Mouse (Mus musculus): Measurements from ENCODE around the gene March2. TPM values are rescaled to one million over a fixed set of nuclear protein-coding genes. Genes with fewer than 3 reads are reported as not detected.

March2 gene
- polyA plus RNA-seq, 1 experiment = 104 TPM

GRCm38 (mm10) chr17:33639743-33640142 is 78.7 kb downstream of the March2 start:
- no peak for DNase-seq (ENCODE audit: extremely low spot score in 1 of 2, low spot score in 1 of 2)

- DNase-seq (ENCODE audit: extremely low spot score in 1 of 2, low spot score in 1 of 2) = no peak
Measured at GRCm38 (mm10) chr17:33637516-33638276, 80.8 kb downstream of the March2 start, which contains the start of gene Pram1. Pram1 (plus strand) TSS chr17:33638056.

- DNase-seq (ENCODE audit: extremely low spot score in 1 of 2, low spot score in 1 of 2) = peak; percentile 57 to 79
Measured at GRCm38 (mm10) chr17:33637038-33637437, 81.4 kb downstream of the March2 start.

Other genes starting within 250 kb of the March2 start
- 55.3 and 66.3 TPM in 2 replicates for gene Adamts10, start 194.5 kb downstream of the March2 start, polyA plus RNA-seq (2012; rRNA removed)
- 2.0 and 2.6 TPM in 2 replicates for gene Myo1f, start 163.0 kb downstream of the March2 start, polyA plus RNA-seq (2012; rRNA removed)
- gene Zfp414, start 89.6 kb downstream of the March2 start, polyA plus RNA-seq (2012; rRNA removed) = 87.1 and 95.7 TPM in 2 replicates
- gene Pram1, start 80.6 kb downstream of the March2 start, polyA plus RNA-seq (2012; rRNA removed) = 0.88 and 1.5 TPM in 2 replicates
- 190 and 223 TPM in 2 replicates for gene Hnrnpm, start 31.8 kb downstream of the March2 start, polyA plus RNA-seq (2012; rRNA removed)
- gene Rab11b, start 41.9 kb upstream of the March2 start, polyA plus RNA-seq (2012; rRNA removed) = 461 and 466 TPM in 2 replicates
- gene Angptl4, start 63.2 kb upstream of the March2 start, polyA plus RNA-seq (2012; rRNA removed) = 4.2 and 4.4 TPM in 2 replicates
- 171 and 180 TPM in 2 replicates for gene Kank3, start 91.8 kb upstream of the March2 start, polyA plus RNA-seq (2012; rRNA removed)
- gene Rps28, start 105.9 kb upstream of the March2 start, polyA plus RNA-seq (2012; rRNA removed) = 683 and 811 TPM in 2 replicates
- 316 and 318 TPM in 2 replicates for gene Ndufa7, start 105.9 kb upstream of the March2 start, polyA plus RNA-seq (2012; rRNA removed)
- 30.1 and 31.8 TPM in 2 replicates for gene Cd320, start 124.4 kb upstream of the March2 start, polyA plus RNA-seq (2012; rRNA removed)
- gene Gm7029, start 155.2 kb upstream of the March2 start, polyA plus RNA-seq (2012; rRNA removed) = not detected in 2 replicates
- gene Kifc1, start 172.0 kb upstream of the March2 start, polyA plus RNA-seq (2012; rRNA removed) = 2.5 and 2.6 TPM in 2 replicates
- gene Platr17, start 186.5 kb upstream of the March2 start, polyA plus RNA-seq (2012; rRNA removed) = 1.3 and 1.5 TPM in 2 replicates
- 26.4 and 27.2 TPM in 2 replicates for gene Daxx, start 190.7 kb upstream of the March2 start, polyA plus RNA-seq (2012; rRNA removed)
- gene Tapbp, start 197.2 kb upstream of the March2 start, polyA plus RNA-seq (2012; rRNA removed) = 25.4 and 28.5 TPM in 2 replicates
- 29.9 and 33.4 TPM in 2 replicates for gene Zbtb22, start 197.2 kb upstream of the March2 start, polyA plus RNA-seq (2012; rRNA removed)
- gene Rgl2, start 210.9 kb upstream of the March2 start, polyA plus RNA-seq (2012; rRNA removed) = 154 and 161 TPM in 2 replicates
- gene Pfdn6, start 221.7 kb upstream of the March2 start, polyA plus RNA-seq (2012; rRNA removed) = 101 and 130 TPM in 2 replicates
- 13.3 and 13.7 TPM in 2 replicates for gene Wdr46, start 222.0 kb upstream of the March2 start, polyA plus RNA-seq (2012; rRNA removed)
- gene B3galt4, start 232.8 kb upstream of the March2 start, polyA plus RNA-seq (2012; rRNA removed) = 6.9 and 7.5 TPM in 2 replicates
- 69.5 and 70.5 TPM in 2 replicates for gene Vps52, start 237.1 kb upstream of the March2 start, polyA plus RNA-seq (2012; rRNA removed)
- 488 and 518 TPM in 2 replicates for gene Rps18, start 237.3 kb upstream of the March2 start, polyA plus RNA-seq (2012; rRNA removed)

Measured in frontal cortex, adult 2 months (tissue).